Mouse (Mus musculus) testis, postnatal 10 days (tissue): ENCODE measurements around the gene Kctd7.
A peak's percentile ranks its signal among the peaks of the same experiment; 100 is the strongest.

Source experiments
- DNase-seq: peaks from one replicate; pipeline ENCODE4 v3.0.0; 2021; ENCODE audit warnings: low spot score

Gene Kctd7

DNA sequence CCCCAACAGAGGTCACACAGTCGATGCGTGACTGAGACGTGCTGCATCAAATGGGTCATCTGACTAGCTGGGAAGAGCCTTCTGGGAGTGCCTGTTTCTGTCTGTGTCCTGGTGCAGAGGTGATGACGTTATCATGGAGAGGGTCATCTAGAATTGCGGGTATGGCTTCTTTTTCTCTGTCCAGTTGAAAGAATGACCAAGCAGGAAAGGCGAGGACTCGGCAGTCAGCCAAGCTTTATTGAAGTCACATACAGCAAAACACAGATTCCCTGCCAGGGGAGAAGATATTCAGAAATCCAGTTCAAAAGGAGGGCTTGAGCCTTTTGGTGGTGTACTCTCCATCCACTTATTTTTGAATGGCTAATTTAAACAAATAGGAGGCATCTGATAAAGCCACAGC lies 1.6 kb upstream of the Kctd7 start:
- peak; percentile 52 for DNase-seq

DNA sequence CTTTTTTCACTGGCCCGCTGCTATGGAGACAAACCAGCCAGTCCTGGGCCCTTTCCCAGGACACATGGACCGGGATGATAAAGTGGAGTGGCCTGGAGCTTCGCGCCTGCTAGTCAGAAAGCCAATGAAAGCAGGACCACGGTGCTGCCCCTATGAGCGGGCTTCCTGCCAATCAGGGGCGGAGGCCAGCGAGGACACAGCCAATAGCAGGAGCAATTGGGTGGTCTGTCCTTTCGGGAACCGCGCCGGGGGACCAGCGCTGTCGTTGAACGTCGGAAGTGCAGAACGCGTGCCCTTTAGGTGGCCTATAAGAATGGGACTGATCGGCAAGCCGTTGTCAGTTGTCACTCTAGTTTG lies 706 bp upstream of the Kctd7 start:
- DNase-seq: peak; percentile 87

DNA sequence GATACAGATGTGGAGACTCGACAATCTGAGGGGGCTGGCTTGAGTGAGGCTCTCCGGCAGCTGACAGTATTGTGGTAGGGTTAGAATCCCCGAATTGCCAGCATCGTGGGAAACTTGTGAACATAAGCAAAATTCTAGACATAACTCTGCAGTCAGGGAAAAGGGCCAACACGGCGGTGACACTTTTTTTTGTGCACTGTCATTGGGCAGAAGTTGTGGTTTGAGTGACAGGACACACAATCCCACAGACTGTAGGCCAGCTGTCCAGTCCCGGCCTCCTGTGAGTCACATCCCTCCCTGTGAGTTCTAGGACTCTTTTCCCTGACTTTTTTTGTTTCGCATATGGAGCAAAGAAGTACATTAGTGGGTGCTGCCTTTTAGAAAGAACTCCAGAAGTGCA lies 1.3 kb downstream of the Kctd7 start:
- no peak for DNase-seq

DNA sequence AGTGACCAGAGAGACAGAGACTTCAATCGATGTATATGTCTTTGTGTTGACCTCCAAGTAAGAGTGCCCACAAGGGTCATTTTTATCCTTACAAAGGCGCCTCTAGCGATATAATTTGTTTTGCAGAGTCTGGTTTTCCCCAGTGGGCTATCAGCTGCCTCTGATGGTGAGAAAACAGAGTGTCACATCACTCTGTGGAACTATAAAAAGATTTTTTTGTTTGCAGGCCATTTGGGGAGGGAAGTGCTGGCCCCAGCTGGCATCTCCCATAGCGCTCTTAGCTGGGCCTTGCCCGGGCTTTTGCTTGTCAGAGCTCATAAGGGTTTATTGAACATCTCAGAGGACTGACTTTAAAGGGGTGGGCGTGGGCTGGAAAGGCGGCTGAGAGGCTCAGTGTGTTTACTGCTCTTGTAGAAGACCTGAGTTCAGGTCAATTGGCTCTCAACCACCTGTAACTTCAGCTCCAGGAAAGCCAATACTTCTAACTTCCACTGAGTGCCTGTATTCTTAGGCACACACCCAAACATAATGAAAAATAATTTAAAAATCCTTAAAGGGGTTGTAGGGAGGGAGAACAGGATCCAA lies 5.2 kb downstream of the Kctd7 start:
- no peak for DNase-seq

DNA sequence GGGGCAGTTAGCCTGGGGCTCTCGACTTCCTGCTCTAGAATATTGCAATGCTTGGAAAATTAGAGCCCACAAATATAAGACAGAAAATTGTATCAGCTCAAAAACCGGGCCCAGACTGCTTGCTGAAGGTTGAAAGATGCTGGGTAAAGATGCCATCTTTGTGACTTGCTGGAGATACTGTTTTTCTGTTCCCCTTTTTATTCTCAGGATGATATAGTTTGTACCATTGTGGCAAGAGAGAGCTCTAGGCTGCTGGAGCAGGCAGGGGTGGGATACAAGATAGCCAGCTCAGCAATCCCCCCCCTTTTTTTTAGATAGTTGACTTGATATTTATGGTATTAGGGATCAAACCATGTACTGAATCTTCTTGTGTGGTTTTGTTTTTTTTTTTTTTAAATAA lies 9.6 kb downstream of the Kctd7 start:
- no peak for DNase-seq

DNA sequence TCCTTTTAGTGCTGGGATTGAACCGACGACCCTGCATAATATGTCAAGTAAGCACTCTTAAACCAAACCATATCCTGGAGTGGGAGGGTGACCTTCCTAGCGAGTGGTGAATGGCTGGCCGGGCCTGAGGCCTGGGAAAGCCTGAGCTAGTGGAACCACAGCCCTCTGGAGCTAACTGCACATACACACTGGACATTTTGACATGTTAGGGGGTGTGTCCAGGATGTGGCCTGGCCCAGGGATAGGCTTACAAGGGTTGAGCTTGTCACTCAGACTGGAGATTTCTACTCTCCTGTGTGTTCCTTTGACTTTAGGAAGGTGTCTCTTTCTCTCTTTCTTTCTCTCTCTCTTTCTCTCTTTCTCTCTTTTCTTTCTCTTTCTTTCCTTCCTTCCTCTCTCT lies 13.9 kb downstream of the Kctd7 start:
- DNase-seq: no peak

DNA sequence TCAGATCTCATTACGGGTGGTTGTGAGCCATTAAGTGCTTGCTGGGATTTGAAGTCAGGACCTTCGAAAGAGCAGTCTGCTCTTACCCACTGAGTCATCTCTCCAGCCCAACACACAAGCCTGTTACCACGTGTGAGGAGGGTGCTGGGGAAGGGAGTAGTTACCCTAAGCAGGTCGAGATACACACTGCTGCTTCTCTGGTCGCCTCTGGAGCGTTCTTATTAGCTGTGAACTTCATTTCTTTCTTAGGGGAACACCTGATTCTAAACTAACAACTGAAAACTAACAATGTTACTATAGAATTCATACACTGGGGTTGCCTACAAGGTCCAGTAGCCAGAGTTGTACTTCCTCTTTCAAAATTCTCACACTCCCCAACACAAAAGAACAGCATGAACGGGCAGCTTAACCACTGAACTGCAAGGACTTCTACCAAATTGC lies 15.1 kb downstream of the Kctd7 start:
- DNase-seq: no peak

DNA sequence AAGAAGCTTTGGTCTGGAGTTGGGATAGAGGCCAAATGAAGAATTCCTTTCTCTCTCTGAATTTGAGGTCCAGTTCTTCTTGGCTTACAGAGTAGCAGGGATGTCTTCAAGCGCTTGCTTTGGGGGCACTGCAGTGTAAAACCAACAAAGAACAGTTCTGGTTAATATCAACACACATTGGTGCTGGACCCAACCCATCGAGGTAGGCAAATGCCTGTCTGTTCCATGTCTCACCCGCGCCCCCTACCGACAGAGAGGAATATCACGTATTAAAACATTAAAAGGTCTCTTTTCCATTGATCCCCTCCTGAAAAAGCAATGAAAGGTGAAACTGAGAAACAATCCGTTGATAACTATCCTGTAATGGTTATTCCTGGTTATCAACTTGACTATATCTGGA lies 19.0 kb downstream of the Kctd7 start:
- DNase-seq: peak; percentile 88

DNA sequence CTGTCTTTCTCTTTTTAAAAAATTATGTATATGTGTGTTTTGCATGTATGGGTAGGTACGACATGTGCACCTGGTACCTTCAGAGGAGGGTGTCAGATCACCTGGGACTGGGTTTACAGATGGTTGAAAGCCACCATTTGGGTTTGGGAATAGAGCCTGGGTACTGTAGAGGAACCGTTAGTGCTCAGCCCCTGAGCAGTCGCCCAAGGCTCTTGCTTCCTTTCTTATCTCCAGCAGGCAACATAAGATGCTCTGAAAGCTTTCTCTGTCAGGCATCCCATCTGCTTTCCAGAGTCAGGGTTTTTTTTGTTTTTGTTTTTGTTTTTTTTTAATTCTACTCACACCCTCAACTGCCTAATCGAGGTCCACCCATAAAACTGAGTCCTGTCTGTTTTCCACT lies 20.6 kb downstream of the Kctd7 start:
- no peak for DNase-seq

DNA sequence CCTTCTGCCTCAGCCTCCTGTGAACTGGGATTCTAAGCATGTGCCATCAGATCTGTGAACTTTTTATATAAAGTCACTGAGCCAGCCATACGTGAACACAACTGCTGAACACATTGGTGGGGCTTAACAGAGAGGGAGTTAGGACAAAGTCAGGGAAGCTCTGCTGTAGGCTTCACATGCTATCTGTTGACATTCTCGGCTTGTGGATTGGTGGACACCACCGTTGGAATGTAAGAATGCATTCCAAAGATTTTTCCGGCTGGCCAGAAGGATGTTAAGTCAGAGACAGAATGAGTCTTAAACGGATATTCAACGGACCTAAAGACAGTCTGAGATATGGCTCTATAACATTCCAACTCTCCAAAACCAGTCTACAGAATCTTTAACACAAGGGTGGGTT lies 24.4 kb downstream of the Kctd7 start:
- no peak for DNase-seq

DNA sequence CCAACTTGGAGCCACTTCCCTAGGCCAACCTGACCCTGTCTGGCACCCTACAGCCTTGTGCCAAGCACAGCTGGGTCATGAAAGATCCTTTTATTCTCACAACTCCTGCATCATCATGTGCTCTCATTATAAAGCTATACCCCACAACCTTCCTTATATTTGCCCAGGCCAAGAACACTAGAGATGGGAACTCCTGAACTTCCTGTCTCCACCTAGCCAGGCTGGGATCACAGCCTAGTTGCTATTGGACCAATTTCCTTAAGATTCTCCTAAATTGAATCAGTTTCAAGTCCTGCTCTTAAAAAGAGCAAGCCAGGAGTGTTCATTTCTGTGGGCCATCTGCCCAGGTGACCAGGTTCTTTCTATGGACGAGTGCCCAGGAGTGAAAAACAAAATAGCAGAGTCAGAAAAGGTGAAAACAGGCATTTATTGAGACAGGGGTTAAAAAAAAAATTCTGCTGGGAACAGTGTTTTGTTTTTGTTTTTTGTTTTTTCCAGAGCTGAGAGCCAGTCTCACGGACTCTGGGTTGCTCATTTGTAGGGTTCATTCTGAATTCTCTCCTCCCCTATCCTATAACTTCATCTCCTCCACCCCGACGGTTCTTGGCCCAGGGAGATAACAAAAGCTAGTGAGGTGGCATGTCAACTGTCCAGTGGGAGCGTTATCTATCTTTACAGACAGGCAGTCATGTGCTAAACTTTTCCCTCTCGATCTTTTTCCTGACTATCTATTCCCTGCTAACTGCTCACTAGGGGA lies 26.2 kb downstream of the Kctd7 start:
- DNase-seq: no peak

DNA sequence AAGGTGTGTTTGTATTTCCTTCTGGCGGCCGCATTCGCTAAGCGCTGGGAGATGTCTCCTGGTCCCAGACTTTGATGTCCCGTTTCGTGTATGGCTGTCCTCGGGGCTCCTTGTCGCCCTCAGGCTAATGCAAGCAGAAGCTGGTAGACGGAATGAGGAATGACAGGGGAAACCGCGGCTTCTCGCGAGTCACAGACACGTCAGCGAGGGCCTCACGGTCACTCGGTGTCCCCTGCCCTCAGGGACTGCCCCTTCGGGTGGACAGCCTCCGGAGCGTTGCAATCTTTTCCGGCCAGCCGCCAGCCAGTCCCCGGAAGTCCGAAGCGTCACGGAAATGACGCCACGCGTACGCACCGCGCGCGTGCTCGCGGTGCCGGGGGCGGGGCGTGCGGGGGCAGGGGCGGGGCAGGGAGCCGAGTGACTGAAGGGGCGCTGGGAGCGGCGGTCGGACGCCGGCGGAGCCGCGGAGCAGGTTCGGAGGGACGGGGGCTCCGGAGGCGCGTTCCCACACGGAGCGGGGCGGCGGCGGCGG lies 26.8 kb downstream of the Kctd7 start, which contains the start of gene Rabgef1:
Gene Rabgef1 (plus strand): TSS at position 376 of the 532 bp plus-strand sequence.
- DNase-seq: peak; percentile 95

DNA sequence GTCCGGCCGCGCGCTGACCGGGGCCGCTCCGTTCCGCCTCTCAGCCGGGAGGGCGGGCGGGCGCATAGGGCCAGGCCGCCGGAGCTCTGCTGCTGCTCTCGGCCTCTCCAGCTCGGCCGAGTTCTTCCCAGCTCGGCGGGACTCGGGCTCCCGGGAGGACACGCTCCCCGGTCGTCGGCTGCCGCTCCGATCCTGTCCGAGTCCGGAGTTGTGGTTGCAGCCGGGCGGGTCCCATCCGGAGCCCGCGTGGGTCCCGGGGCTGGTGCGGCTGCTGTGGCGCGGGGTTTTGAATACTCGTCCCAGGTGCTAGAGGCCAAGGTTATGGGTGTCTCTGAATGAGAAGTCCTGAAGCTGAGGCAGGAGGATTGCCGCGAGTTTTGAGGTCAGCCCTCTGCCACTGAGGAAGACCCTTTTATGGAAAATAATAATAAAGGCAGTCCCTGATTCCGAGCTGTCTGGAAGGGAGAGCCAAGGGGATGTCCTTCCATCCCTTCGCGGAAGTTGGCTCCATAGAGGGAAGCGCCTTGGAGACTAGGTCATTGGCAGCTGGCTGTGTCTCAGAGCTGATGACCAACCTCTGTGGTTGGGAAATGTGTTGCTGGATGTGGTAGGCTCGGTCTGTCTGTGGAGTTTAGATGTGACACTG lies 27.4 kb downstream of the Kctd7 start:
- DNase-seq: peak; percentile 72

DNA sequence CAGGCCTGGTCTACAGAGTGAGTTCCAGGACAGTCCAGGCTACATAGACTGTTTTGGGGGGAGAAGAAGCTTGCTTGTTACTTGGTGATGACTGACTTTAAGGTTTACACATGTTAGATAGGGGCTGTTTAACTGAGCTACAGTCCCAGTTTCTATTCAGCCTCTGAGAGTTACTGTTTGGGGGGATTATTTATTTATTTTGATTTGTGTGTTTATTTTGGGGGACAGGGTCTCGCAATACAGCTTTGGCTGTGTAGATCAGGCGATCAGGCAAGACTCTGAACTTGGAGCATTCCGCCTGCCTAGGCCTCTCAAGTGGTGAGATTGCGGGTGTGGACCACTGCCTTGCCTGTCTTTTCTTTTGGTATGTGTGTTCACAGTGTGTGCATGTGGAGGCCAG lies 28.4 kb downstream of the Kctd7 start:
- no peak for DNase-seq

DNA sequence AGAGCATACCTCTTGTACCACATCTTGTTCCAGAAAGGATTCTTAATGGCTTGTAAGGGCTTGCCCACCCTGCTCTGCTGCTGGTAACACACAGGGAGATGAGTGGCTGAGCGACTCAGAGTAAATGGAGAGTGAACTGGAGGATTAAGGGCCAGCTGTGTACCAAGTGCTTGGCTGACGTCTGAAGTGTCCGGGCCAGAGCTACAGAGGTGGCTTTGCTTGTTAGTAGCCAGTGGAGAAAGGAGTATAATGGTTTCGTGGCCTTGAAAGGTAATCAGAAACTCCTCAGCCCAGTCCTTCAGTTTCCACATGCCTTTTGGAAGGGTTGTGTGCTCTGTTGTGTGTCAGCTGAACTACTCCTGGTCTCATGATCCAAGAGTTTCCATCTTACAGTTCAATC lies 33.2 kb downstream of the Kctd7 start:
- DNase-seq: no peak

DNA sequence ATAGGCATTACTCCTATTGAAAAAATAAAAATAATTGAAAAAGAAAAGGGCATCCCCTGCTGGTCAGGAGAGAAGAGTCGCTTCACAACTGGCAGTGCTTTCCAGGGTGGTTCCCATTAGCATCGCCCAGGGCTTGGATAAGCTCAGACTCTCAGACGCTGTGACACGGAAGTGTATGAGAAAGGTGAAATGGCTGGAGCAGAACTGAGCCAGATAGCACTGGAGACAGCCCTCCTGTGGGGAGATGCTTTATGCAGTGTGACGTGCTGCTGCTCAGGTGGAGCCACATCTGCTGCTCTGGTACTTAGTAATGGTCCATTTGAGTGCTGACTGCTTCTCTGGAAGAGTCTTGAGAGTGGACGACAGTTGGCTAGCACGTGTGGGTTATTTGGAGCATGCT lies 35.7 kb downstream of the Kctd7 start:
- no peak for DNase-seq

DNA sequence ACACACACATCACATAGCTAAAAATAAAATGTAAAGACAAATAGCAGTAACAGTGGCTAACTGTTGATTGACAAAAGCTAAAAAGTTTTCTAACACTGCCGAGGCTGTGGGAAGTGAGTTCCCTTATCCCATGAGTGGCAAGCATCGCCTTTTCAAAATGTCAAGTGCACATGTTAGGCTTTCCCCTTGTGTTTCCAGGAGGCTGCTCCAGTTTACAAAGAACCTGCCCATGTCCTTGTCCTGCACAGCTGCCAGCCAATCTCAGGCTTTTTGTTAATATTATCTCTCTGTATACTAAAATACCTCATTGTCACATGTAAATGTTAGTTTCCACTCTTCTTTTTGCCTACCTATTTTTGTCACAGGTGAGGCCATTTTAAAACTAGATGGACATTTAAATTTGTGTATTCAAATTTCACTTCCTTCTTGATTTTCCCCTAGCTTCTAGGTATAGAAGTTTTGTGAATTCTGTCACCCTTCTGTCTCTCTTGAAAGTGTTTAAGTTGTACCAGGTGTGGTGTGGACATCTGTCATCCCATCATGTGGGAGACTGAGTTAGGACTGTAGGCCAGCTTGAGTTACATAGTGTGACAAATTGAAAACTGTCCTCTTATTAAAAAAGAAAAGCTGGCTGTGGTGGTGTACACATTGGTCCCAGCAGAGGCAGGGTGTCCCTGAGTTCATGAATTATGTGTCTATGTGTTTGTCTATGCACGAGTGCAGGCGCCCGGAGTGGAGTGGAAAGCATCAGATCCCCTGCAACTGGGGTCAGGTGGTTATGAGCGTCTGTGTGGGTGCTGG lies 37.3 kb downstream of the Kctd7 start:
- DNase-seq: no peak

DNA sequence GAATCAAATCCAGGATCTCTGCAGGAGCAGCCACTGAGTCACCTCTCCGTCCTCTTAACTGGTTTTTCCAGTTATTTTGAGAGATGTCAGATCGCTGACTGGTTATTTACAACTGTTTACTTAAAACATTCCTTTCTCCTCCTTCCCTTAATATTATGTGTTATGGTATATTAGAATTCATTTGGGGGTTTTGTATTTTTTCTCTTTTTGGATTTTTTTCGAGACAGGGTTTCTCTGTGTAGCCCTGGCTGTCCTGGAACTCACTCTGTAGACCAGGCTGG lies 37.8 kb downstream of the Kctd7 start:
- DNase-seq: no peak

DNA sequence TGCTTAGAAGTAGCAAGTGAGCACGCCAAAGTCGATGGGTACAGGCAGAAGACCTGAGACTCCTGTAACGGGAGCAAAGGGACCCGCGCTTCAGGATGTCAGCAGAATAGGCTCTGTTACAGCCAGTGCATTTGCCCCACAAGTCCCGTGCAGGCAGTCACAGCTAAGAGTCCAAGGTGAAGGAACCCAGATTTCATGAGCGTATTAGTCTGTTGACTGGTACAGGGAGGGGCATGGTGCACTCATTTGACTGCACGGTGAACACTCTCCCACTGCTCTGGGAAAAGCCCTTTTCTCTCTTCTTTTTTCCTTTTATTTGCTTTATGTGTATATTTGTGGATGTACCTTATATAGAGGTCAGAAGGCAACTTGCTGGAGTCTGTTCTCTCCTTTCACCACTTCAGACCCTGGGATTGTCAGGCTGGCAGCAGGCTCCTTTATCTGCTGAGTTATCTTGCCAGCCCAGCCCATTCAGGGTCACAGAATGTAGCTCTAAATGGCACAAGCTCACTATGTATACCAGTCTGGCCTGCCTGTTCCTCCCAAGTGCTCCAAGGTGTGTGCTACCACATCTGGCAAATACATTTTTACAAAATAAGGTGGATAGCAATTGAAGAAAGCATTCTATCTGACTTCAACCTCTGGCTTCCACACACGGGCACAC lies 39.7 kb downstream of the Kctd7 start:
- DNase-seq: no peak

DNA sequence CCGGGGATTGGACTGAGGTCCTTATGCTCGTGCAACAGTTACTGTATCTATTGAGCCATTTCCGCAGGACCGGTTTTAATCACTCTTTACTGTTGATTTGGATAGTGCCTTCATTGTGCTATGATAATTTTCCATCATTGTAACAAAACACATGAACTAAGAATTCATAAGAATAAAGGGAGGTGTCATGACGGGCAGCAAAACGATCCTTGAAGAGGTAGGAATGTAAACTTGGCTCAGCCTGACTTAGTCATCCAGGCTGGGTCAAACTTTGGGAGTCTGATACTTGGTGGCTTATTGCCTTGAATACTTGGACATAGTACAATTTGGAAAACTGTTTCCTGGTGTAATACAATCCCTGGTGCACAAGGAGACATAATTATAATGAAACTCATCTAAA lies 40.7 kb downstream of the Kctd7 start:
- no peak for DNase-seq

DNA sequence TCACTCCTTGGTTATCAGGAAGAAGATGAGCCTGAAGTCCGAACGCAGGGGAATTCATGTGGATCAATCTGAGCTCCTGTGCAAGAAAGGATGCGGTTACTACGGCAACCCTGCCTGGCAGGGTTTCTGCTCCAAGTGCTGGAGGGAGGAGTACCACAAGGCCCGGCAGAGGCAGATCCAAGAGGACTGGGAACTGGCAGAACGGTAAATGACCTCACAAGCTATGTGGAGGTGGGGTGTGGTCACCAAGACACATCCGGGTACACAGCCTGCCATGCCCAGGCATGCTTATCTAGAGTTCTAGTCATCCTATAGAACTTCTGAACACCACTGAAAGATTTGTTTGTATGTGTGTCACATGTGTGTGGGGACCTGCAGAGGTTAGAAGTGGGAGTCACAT lies 42.7 kb downstream of the Kctd7 start:
- DNase-seq: no peak

DNA sequence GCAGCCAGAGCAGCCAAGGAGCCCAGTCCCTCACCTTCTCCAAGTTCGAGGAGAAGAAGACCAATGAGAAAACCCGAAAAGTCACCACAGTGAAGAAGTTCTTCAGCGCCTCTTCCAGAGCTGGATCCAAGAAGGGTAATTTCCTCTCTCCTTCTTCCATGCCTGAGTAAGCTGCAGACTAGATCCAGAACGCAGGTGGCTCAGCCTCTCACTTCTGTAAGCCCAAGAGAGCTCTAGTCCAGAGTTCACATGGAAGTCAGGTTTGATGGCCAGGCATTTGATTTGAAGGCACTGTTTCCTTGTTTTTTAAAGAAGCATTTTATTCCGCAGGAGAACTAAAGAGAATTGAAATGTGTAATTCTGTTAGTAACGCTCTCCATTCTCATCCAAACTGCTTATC lies 46.2 kb downstream of the Kctd7 start:
- DNase-seq: no peak
